Mouse (Mus musculus) left cerebral cortex, adult 2 months (tissue): ENCODE results near the gene Stfa2l1. TPM values are rescaled to one million over a fixed set of nuclear protein-coding genes. Genes with fewer than 3 reads are reported as not detected.

Experiments
- DNase-seq, 2 experiments: peaks; one replicate each; pipeline ENCODE4 v3.0.0; 2021 to 2022; ENCODE audit warnings: low spot score in 2 of 2, mixed read lengths in 1 of 2; ENCODE audit errors: extremely low spot score in 1 of 2
- H3K27ac ChIP-seq: fragments of 200-600 bp; 2 replicates; pipeline ENCODE4 v1.8.1; 2022
- H3K4me3 ChIP-seq: fragments of 200-600 bp; 2 replicates; pipeline ENCODE4 v1.8.1; 2022
- CTCF ChIP-seq: fragments of 200-600 bp; IDR thresholded peaks from 2 replicates; pipeline ENCODE4 v1.8.1; 2022; ENCODE audit warnings: antibody characterized with exemption, mild to moderate bottlenecking, moderate library complexity
- intact Hi-C: fragments of 180-260 bp; cut with DNase I; formaldehyde crosslinking; loops from one replicate; pipeline ENCODE4 v1.15.1; 2025
- total RNA-seq, 2 experiments: library from RNA; stranded (reverse); gene quantifications; 2 replicates each; pipeline ENCODE4 v1.2.3; 2021

The Stfa2l1 gene
- total RNA-seq, 2 experiments from 2014 or later: not detected

GRCm38 (mm10) chr16:36209967-36210453 is 53.4 kb downstream of the Stfa2l1 start, which contains the start of gene Gm5416:
Gene Gm5416 (plus strand): TSS chr16:36210403.
- intact Hi-C loops: no loop called here
- H3K4me3 ChIP-seq: no peak within 1 kb of the TSS
- no peak for DNase-seq
- no peak within 1 kb of the TSS for H3K27ac ChIP-seq
- no peak for TF ChIP-seq CTCF

Other genes with a start within 250 kb of the Stfa2l1 start
- gene Parp9, start 218.3 kb upstream of the Stfa2l1 start, total RNA-seq: 1 to 10 TPM; 2.3 to 3.9 TPM
- gene Dtx3l, start 217.7 kb upstream of the Stfa2l1 start, total RNA-seq: 1 to 10 TPM; 3.5 to 3.6 TPM
- gene Kpna1, start 178.1 kb upstream of the Stfa2l1 start, total RNA-seq: 100 to 1,000 TPM; 132 to 157 TPM
- gene Wdr5b, start 115.6 kb upstream of the Stfa2l1 start, total RNA-seq: 1 to 10 TPM; 4.4 to 4.7 TPM
- 10 to 100 TPM; 60.6 to 62.3 TPM for gene Fam162a, start 85.2 kb upstream of the Stfa2l1 start, total RNA-seq
- gene Ccdc58, start 85.1 kb upstream of the Stfa2l1 start, total RNA-seq: 10 to 100 TPM; 14.3 to 19.4 TPM
- gene Csta1, start 25.6 kb upstream of the Stfa2l1 start, total RNA-seq: not detected
- under 1 TPM in 1 of 2 experiments, not detected in 1; 0.19 TPM for gene Gm5483, start 27.4 kb downstream of the Stfa2l1 start, total RNA-seq
- gene Gm5416, start 53.6 kb downstream of the Stfa2l1 start, total RNA-seq: not detected
- not detected for gene 2010005H15Rik, start 64.7 kb downstream of the Stfa2l1 start, total RNA-seq
- gene Stfa1, start 120.1 kb downstream of the Stfa2l1 start, total RNA-seq: not detected
- not detected for gene BC117090, start 177.5 kb downstream of the Stfa2l1 start, total RNA-seq
- not detected for gene BC100530, start 210.9 kb downstream of the Stfa2l1 start, total RNA-seq